Mouse (Mus musculus) embryonic facial prominence, embryonic 14.5 days (tissue): ENCODE measurements at regions not wholly inside any gene's neighbourhood (a gene's known extent, or its start where the extent isn't known, plus 50 kb on each side); places are given as distances from the start of the nearest gene placed in this dataset.

Experiments
- ATAC-seq: fragments of 200-750 bp; cut with Nextera tagmentation; 2 replicates; pipeline ENCODE4 v1.8.0; 2017; ENCODE audit warnings: low read depth, moderate number of reproducible peaks, moderate TSS enrichment
- DNase-seq: peaks from one replicate; pipeline ENCODE4 v3.0.0-alpha.2; 2015; ENCODE audit warnings: low spot score
- H3K27ac ChIP-seq: fragments of 300-500 bp; sonication (generic); replicated peaks from 2 replicates; pipeline ENCODE4 v1.5.1; 2014; ENCODE audit warnings: low read depth, mild to moderate bottlenecking, low read length, moderate library complexity
- H3K27me3 ChIP-seq: fragments of 300-500 bp; sonication (generic); replicated peaks from 2 replicates; pipeline ENCODE4 v1.6.1; 2014; ENCODE audit warnings: low read length; ENCODE audit not compliant: control insufficient read depth, insufficient read depth
- H3K36me3 ChIP-seq: fragments of 300-500 bp; sonication (generic); 2 replicates; pipeline ENCODE4 v1.6.1; 2014; ENCODE audit warnings: low read length, mixed read lengths; ENCODE audit not compliant: control insufficient read depth, insufficient read depth
- H3K4me1 ChIP-seq: fragments of 300-500 bp; sonication (generic); 2 replicates; pipeline ENCODE4 v1.6.1; 2014; ENCODE audit warnings: antibody characterized with exemption, low read length; ENCODE audit not compliant: control insufficient read depth, insufficient read depth
- H3K4me2 ChIP-seq: fragments of 300-500 bp; sonication (generic); 2 replicates; pipeline ENCODE4 v1.6.1; 2014; ENCODE audit warnings: low read depth, mild to moderate bottlenecking, low read length, moderate library complexity, mixed read lengths
- H3K4me3 ChIP-seq: fragments of 300-500 bp; sonication (generic); 2 replicates; pipeline ENCODE4 v1.5.1; 2014; ENCODE audit warnings: low read depth, mild to moderate bottlenecking, low read length
- H3K9ac ChIP-seq: fragments of 300-500 bp; sonication (generic); 2 replicates; pipeline ENCODE4 v1.6.1; 2014; ENCODE audit warnings: low read depth, mild to moderate bottlenecking, low read length, moderate library complexity, mixed read lengths
- H3K9me3 ChIP-seq: fragments of 300-500 bp; sonication (generic); 2 replicates; pipeline ENCODE4 v1.6.1; 2016; ENCODE audit warnings: low read length; ENCODE audit not compliant: control insufficient read depth
- WGBS: fragments of 180-500 bp; shearing (Covaris S2); extraction: QIAGEN DNeasy Blood & Tissue Kit; methylation state at CpG from one replicate; pipeline ENCODE4 v1.1.7; 2014; 5-methylcytosine and 5-hydroxymethylcytosine counted together

DNA sequence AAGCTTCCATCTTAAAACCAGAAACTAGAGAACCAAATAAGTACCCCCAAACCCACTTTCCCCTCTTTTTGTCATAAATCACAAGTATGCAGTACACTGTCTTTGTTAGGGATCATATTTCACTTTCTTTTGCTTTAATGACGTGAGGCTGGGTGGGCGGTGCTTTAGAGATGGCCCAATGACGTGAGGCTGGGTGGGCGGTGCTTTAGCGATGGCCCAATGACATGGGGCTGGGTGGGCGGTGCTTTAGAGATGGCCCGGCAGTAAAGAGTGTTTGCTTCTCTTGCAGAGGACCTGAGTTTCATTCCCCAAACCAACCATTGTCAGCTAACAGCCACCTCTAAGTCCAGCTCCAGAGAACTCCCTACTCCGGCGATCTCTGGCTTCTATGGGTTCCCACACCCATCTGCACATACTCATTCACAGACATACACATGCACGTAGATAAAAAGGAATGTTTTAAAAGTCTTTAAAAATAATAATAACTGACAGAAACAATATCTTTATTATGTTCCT, 59.2 kb upstream of the Siah3 start:
- no peaks in the 10 kb centered on the region for H3K27me3 ChIP-seq
- H3K9ac ChIP-seq, result no peak overlapping the region
- 84% methylated on average over 10 of the region's 10 CpGs for WGBS
- H3K4me2 ChIP-seq, result no peak overlapping the region
- H3K27ac ChIP-seq, result no peak overlapping the region
- H3K9me3 ChIP-seq, result no peaks in the 10 kb centered on the region
- H3K36me3 ChIP-seq, result no peaks in the 10 kb centered on the region
- no peak for DNase-seq
- no peak for ATAC-seq
- no peaks in the 10 kb centered on the region for H3K4me1 ChIP-seq
- no peak overlapping the region for H3K4me3 ChIP-seq

DNA sequence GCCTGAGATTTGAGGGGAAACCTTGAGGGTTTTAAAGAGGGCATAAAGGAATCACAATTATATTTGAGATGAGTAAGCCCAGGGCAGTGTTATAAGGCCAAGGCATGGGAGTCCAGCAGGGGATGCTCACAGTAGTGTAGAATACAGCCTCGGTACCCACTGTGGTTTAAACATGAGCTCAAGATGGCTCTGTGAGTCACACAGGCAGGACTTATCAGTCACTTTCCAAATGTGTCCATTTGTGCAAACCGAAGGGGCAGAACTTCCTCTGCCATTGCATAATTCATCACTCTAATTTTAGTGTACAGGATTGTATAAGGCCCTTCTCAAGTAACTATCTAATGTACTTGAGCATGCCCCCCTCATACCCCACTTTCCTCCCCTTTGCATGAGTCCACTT, 56.1 kb upstream of the Siah3 start:
- Histone ChIP-seq H3K4me3 (no peak overlapping the region), H3K4me2 (no peak overlapping the region), H3K9me3 (no peaks in the 10 kb centered on the region), H3K9ac (no peak overlapping the region), H3K36me3 (no peaks in the 10 kb centered on the region), H3K27ac (no peak overlapping the region), H3K4me1 (no peaks in the 10 kb centered on the region), H3K27me3 (no peaks in the 10 kb centered on the region)
- 81% methylated on average over 2 of the region's 2 CpGs for WGBS
- DNase-seq (no peak), ATAC-seq (no peak)

DNA sequence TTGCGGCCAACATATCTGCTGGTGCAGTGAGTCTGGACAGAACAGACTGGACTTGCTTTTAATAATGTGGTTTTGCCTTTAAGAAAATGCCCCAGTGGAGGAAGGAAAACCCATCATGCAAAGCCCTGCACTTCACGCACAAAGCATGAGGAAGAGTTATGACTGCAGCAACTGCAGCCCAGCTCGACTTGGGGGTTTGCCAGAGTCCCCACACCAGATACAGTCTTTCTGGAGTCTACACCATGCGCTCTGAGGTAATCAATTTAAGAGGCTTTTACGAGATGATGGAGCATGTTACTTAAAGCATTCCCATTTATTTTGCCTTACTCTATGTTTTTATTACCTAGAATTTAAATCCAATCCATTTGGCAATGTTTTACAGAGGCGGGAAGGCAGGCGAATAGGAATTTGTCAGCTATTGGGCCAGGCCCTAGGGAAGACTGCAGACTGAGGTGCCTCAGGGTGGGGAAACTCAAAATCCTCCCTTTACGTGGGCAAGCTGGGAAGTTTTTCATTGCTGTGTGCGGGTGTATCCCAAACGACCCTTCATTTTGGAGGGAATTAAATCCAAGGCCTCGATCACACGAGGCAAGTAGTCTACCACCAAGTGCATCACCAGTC, 53.2 kb upstream of the Siah3 start:
- WGBS, result 70% methylated on average over 12 of the region's 12 CpGs
- no peak overlapping the region for H3K27ac ChIP-seq
- no peak for ATAC-seq
- no peaks in the 10 kb centered on the region for H3K36me3 ChIP-seq
- H3K9ac ChIP-seq, result no peak overlapping the region
- no peak overlapping the region for H3K4me2 ChIP-seq
- no peak overlapping the region for H3K4me3 ChIP-seq
- peak; percentile 55 for DNase-seq
- H3K9me3 ChIP-seq, result no peaks in the 10 kb centered on the region
- no peaks in the 10 kb centered on the region for H3K4me1 ChIP-seq
- H3K27me3 ChIP-seq, result no peaks in the 10 kb centered on the region
